Mouse (Mus musculus) cerebellum, postnatal 14 days (tissue): ENCODE measurements at regions not wholly inside any gene's neighbourhood (a gene's known extent, or its start where the extent isn't known, plus 50 kb on each side); places are given as distances from the start of the nearest gene placed in this dataset.

ENCODE experiments used
- DNase-seq, 2 experiments: peaks; one replicate each; pipeline ENCODE4 v3.0.0; 2021; ENCODE audit warnings: mixed read lengths in 2 of 2

DNA sequence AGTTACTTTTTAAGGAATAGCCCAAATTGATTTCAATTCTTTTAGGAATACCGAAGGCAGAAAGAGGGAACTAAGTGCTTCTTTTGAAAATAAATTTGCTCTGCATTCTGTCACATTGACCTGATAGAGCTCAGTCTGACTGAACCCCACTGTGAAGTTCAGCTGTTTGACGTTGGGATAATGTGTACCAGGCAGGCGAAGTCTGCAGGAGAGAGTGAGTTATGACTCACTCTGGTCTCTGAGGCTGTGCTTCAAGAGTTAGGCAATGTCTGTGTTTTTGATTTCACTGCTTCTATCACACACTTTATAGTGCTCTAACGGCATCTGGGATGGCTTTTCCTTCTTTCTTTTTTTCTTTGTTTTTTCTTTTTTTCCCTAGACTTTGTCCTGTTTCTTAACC is 283.5 kb downstream of the Naf1 start:
- DNase-seq, result no peak

GRCm38 (mm10) chr8:67181741-67182140 is 321.7 kb downstream of the Naf1 start:
- no peak for DNase-seq

GRCm38 (mm10) chr8:67199213-67199612 is 324.4 kb upstream of the Nat3 start:
- DNase-seq, result no peak

GRCm38 (mm10) chr8:67206064-67206463 is 317.6 kb upstream of the Nat3 start:
- DNase-seq, result no peak

DNA sequence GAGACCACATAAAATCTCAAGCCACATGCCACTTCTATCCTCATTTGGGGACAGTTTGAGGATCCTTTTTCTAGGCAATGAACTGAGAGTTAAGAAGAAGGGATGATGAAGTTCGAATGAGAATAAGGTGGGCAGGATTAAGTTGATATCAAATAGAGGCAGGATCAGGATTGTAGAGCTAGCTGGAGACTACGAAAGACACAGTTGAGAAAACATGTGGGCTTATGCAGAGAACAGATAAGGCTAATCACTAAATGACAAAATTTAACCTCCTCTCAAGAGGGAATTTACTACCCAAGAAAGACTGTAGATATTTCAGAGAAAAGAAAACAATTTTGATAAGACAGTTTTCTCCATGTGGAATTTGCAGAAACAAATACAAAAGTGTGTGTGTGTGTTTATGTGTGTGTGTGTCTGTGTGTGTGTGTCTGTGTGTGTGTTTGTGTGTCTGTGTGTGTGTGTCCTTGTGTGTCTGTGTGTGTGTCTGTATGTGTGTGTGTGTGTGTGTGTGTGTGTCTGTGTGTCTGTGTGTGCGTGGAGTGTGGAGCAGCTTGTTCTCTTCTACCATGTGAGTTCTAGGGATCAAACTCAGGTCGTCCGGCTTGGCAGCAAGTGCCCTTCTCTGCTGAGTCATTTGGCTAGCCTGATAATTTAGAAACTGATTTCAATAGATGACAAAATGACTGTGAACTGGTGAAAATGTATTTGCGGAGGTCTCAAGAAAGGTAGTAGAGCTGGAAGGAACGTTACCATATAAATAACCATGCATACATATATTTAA is 291.5 kb upstream of the Nat3 start:
- DNase-seq, result no peak

DNA sequence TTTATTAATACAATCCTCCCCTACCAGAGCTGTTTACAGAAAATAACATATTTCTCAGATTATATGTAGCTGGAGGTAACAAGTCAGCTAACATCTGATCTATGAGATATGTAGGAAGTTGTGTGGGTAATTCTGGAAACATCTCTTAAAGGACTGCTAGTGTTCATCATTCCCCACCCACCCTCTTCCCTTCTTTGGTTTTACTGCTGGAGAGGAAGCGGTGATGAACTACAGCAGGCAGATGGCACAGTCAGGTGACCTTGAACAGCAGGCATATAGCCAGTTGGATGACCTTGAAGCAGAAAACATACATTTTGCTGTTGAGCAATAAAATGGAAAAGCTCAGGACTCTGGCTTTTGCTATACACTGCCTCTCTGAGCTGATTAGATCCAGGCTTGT is 284.7 kb upstream of the Nat3 start:
- peak in 1 of 2 experiments; percentile 1 for DNase-seq

DNA sequence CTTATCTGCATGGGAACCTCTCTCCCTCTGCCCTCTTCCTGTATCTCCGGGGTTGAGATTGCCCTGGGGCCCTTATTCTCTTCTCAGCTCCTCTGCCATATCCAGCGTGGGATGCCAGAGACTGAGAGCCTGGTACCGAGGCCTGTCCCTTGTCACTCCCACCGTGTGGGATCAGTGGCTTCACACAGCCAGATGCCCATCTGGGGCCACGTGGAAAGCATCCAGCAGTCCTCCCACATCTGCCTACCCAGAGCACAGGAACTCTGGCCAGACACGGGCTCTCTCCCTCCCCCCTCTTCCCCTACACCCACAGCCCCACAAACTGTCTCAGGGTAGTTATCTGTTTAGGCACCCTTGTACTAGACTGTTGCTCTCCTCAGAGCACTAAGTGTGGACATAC is 244.9 kb upstream of the Nat3 start:
- DNase-seq, result peak in 1 of 2 experiments; percentile 1

- DNase-seq, result no peak
Observed at GRCm38 (mm10) chr8:67279449-67279848, 244.2 kb upstream of the Nat3 start.

DNA sequence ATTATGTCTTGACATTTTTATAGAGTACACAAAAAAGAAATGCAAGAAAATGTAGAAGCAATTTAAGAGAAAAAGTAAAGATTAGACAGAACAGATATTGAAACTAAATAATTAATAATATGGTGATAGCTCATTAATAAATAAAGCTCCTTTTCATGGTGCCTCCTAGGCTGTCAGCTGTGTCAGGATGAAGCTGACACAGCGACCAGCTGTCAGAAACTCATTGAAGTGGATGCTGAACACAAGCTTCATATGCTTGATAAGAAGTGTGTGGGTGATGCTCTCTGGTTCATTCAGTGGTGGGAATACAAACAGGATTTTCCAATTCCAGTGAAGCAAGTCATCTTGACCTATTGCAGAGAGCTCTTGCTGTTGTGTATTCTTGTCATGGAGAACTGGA is 213.2 kb upstream of the Nat3 start:
- DNase-seq, result no peak

- DNase-seq, result no peak
Observed at GRCm38 (mm10) chr8:67317371-67317770, 206.3 kb upstream of the Nat3 start.

DNA sequence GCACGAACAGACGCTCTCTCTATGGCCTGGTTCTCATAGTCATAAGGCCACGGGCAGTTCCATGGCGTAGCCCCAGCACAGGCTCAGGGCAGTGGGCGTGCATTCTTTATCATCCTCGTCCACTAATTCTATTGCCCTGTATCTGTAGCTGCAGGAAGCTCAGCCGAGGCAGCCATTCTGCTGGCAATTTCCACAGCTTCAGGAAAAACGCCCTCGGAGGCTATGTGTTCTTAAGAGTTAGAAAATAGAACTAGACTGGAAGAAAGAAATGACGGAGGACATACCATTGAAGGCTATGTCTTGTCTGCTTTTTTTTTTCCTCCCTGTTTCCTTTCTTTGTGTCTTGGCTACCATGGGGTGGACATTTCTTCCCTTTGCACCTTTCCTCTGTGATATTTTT is 205.0 kb upstream of the Nat3 start:
- no peak for DNase-seq

GRCm38 (mm10) chr8:67320535-67320934 is 203.1 kb upstream of the Nat3 start:
- DNase-seq, result no peak

- no peak for DNase-seq
Observed at GRCm38 (mm10) chr8:67328439-67328838, 195.2 kb upstream of the Nat3 start.

DNA sequence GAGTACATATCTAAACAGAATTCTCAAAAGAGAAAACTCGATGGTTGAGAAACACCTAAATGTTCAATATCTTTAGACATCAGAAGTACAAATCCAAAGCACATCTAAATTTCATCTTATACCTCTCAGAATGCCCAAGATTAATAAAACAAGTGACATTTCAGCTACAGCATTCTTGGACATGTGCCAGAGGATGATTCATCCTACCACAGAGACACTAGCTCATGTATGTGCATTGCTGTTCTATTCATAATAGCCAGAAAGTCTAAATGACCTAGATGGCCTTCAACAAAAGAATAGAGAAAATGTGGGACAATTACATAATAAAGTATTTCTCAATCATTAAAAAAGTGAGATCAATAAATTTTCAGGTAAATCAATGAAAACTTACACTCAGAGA is 146.6 kb upstream of the Nat3 start:
- no peak for DNase-seq

- peak; percentile 42 to 50 for DNase-seq
Observed at GRCm38 (mm10) chr8:67405947-67406346, 117.7 kb upstream of the Nat3 start.

DNA sequence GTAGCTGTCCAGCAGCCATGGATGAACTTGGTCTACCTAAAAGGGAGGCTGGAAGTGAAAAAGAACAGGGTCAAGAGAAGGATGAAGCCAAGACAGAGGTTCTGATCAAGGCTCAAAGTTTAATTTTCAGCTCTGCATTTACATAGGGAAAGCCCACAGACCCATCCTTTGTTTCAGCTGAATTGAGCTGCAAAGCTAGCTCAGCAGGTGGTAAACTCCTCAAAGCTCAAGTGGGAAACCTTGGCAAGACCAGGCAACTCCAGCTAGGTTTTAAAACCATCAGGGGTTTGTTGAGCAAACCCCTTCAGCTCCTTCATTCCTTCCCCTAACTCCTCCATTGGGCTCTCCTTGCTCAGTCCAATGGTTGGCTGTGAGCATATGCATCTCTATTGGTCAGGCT is 108.8 kb upstream of the Nat3 start:
- DNase-seq, result no peak

DNA sequence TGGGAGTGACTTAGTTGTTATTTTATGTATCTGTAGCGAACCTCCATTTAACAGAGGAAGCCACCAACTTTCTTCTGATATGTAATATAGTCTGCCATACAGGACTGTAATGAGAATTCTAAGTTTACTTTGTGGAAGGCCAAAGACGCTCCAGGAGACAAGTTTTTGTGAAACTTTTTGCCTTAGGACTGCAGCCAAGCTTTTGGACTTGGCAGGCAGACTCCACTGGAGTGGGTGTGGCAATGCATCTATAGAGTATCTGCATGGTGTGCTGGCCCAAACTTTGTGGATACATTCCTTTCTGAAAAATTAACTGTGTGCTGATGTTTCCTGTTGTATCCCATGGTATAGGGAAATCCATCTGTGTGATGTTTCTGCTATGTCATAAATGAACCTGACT is 101.1 kb upstream of the Nat3 start:
- no peak for DNase-seq
